Mouse (Mus musculus) embryonic facial prominence, embryonic 15.5 days (tissue): ENCODE data around the gene Esd. TPM values are rescaled to one million over a fixed set of nuclear protein-coding genes. Genes with fewer than 3 reads are reported as not detected.

ENCODE experiments used
- ATAC-seq: fragments of 200-750 bp; cut with Nextera tagmentation; 2 replicates; pipeline ENCODE4 v1.8.0; 2017; ENCODE audit warnings: low read depth, moderate TSS enrichment; ENCODE audit not compliant: insufficient number of reproducible peaks, low FRiP score, low TSS enrichment
- H3K27ac ChIP-seq: fragments of 300-500 bp; sonication (generic); replicated peaks from 2 replicates; pipeline ENCODE4 v1.5.1; 2015; ENCODE audit warnings: mild to moderate bottlenecking, inconsistent platforms
- H3K27me3 ChIP-seq: fragments of 300-500 bp; sonication (generic); 2 replicates; pipeline ENCODE4 v1.6.1; 2015; ENCODE audit warnings: inconsistent platforms
- H3K36me3 ChIP-seq: fragments of 300-500 bp; sonication (generic); 2 replicates; pipeline ENCODE4 v1.6.1; 2015; ENCODE audit warnings: mild to moderate bottlenecking, inconsistent platforms
- H3K4me1 ChIP-seq: fragments of 300-500 bp; sonication (generic); 2 replicates; pipeline ENCODE4 v1.6.1; 2015; ENCODE audit warnings: inconsistent platforms
- H3K4me2 ChIP-seq: fragments of 300-500 bp; sonication (generic); replicated peaks from 2 replicates; pipeline ENCODE4 v1.6.1; 2015; ENCODE audit warnings: mild to moderate bottlenecking, inconsistent platforms
- H3K4me3 ChIP-seq: fragments of 300-500 bp; sonication (generic); replicated peaks from 2 replicates; pipeline ENCODE4 v1.5.1; 2015; ENCODE audit warnings: mild to moderate bottlenecking, inconsistent platforms
- H3K9ac ChIP-seq: fragments of 300-500 bp; sonication (generic); 2 replicates; pipeline ENCODE4 v1.6.1; 2015; ENCODE audit warnings: inconsistent platforms
- H3K9me3 ChIP-seq: fragments of 300-500 bp; sonication (generic); replicated peaks from 2 replicates; pipeline ENCODE4 v1.6.1; 2016; ENCODE audit warnings: inconsistent platforms
- WGBS: fragments of 180-500 bp; shearing (Covaris S2); methylation state at CpG from one replicate; pipeline ENCODE4 v1.1.7; 2015; 5-methylcytosine and 5-hydroxymethylcytosine counted together
- polyA plus RNA-seq: library from polyadenylated mRNA; unstranded; fragments of >200 nt; fragmentation: Nextera tagmentation; extraction: Ambion mirVana; gene quantifications from 2 replicates; pipeline ENCODE4 v1.2.1, GENCODE M21; 2015

Esd gene
- polyA plus RNA-seq, 1 experiment from 2014 or later: 267 TPM

- no peak overlapping the region for H3K4me2 ChIP-seq
Measured at GRCm38 (mm10) chr14:74735471-74735870, 3.4 kb downstream of the Esd start.

GRCm38 (mm10) chr14:74736850-74737249, 4.8 kb downstream of the Esd start:
- Histone ChIP-seq H3K36me3 (peaks cover 54% of the 10 kb centered on the region), H3K9me3 (no peaks in the 10 kb centered on the region)

More at GRCm38 (mm10) chr14:74735471-74735870, 3.4 kb downstream of the Esd start:
- H3K9ac ChIP-seq: no peak overlapping the region
- H3K36me3 ChIP-seq: peaks cover 41% of the 10 kb centered on the region
- no peak overlapping the region for H3K4me3 ChIP-seq
- H3K27me3 ChIP-seq: no peaks in the 10 kb centered on the region
- ATAC-seq: no peak
- H3K4me1 ChIP-seq: peaks cover 6% of the 10 kb centered on the region
- H3K27ac ChIP-seq: no peak overlapping the region
- H3K9me3 ChIP-seq: no peaks in the 10 kb centered on the region
- 72% methylated on average over 6 of the region's 6 CpGs for WGBS

GRCm38 (mm10) chr14:74764191-74764918, 32.3 kb downstream of the Esd start:
- H3K9ac ChIP-seq: no peak overlapping the region
- WGBS: 57% methylated on average over 10 of the region's 10 CpGs
- H3K9me3 ChIP-seq: no peaks in the 10 kb centered on the region
- H3K27ac ChIP-seq: no peak overlapping the region
- H3K4me2 ChIP-seq: no peak overlapping the region
- no peaks in the 10 kb centered on the region for H3K27me3 ChIP-seq
- no peak overlapping the region for H3K4me3 ChIP-seq
- no peaks in the 10 kb centered on the region for H3K4me1 ChIP-seq
- ATAC-seq: no peak
- H3K36me3 ChIP-seq: peaks cover 13% of the 10 kb centered on the region

More at GRCm38 (mm10) chr14:74736850-74737249, 4.8 kb downstream of the Esd start:
- 86% methylated on average over 6 of the region's 6 CpGs for WGBS
- no peak for ATAC-seq
- Histone ChIP-seq H3K4me1 (peaks cover 6% of the 10 kb centered on the region), H3K27ac (no peak overlapping the region), H3K9ac (no peak overlapping the region), H3K4me2 (no peak overlapping the region), H3K27me3 (no peaks in the 10 kb centered on the region), H3K4me3 (no peak overlapping the region)

- H3K36me3 ChIP-seq: peaks cover 34% of the 10 kb centered on the region
- no peak overlapping the region for H3K9ac ChIP-seq
- no peaks in the 10 kb centered on the region for H3K27me3 ChIP-seq
- 63% methylated on average over 1 of the region's 1 CpGs for WGBS
- ATAC-seq: no peak
- no peaks in the 10 kb centered on the region for H3K9me3 ChIP-seq
- no peak overlapping the region for H3K4me2 ChIP-seq
- no peak overlapping the region for H3K4me3 ChIP-seq
- no peak overlapping the region for H3K27ac ChIP-seq
- no peaks in the 10 kb centered on the region for H3K4me1 ChIP-seq
Measured at GRCm38 (mm10) chr14:74767892-74768291, 35.8 kb downstream of the Esd start.

- no peak for ATAC-seq
- Histone ChIP-seq H3K9ac (no peak overlapping the region), H3K4me3 (no peak overlapping the region), H3K9me3 (no peaks in the 10 kb centered on the region), H3K4me2 (no peak overlapping the region), H3K4me1 (no peaks in the 10 kb centered on the region), H3K27ac (no peak overlapping the region), H3K36me3 (peaks cover 35% of the 10 kb centered on the region), H3K27me3 (no peaks in the 10 kb centered on the region)
- WGBS: 65% methylated on average over 10 of the region's 10 CpGs
Measured at GRCm38 (mm10) chr14:74774046-74774619, 42.0 kb downstream of the Esd start.

- no peak for ATAC-seq
- Histone ChIP-seq H3K4me2 (no peak overlapping the region), H3K27ac (no peak overlapping the region), H3K36me3 (peaks cover 26% of the 10 kb centered on the region), H3K9ac (no peak overlapping the region), H3K4me1 (no peaks in the 10 kb centered on the region), H3K27me3 (no peaks in the 10 kb centered on the region), H3K4me3 (no peak overlapping the region), H3K9me3 (no peaks in the 10 kb centered on the region)
- WGBS: 64% methylated on average over 11 of the region's 11 CpGs
Measured at GRCm38 (mm10) chr14:74784243-74784934, 52.3 kb downstream of the Esd start.

GRCm38 (mm10) chr14:74787717-74788116, 55.6 kb downstream of the Esd start:
- H3K4me3 ChIP-seq: no peak overlapping the region
- no peaks in the 10 kb centered on the region for H3K27me3 ChIP-seq
- no peak overlapping the region for H3K4me2 ChIP-seq
- WGBS: 58% methylated on average over 3 of the region's 3 CpGs
- no peak for ATAC-seq
- no peaks in the 10 kb centered on the region for H3K4me1 ChIP-seq
- no peak overlapping the region for H3K27ac ChIP-seq
- no peaks in the 10 kb centered on the region for H3K9me3 ChIP-seq
- H3K9ac ChIP-seq: no peak overlapping the region
- peaks cover 30% of the 10 kb centered on the region for H3K36me3 ChIP-seq

- no peak overlapping the region for H3K4me3 ChIP-seq
- ATAC-seq: no peak
- WGBS: 67% methylated on average over 8 of the region's 8 CpGs
- H3K27me3 ChIP-seq: no peaks in the 10 kb centered on the region
- H3K27ac ChIP-seq: no peak overlapping the region
- H3K9me3 ChIP-seq: no peaks in the 10 kb centered on the region
- no peak overlapping the region for H3K4me2 ChIP-seq
- no peaks in the 10 kb centered on the region for H3K4me1 ChIP-seq
- peaks cover 27% of the 10 kb centered on the region for H3K36me3 ChIP-seq
- H3K9ac ChIP-seq: no peak overlapping the region
Measured at GRCm38 (mm10) chr14:74788766-74789165, 56.7 kb downstream of the Esd start.

- Histone ChIP-seq H3K4me3 (no peak overlapping the region), H3K36me3 (peaks cover 26% of the 10 kb centered on the region), H3K4me1 (no peaks in the 10 kb centered on the region), H3K9ac (no peak overlapping the region), H3K9me3 (no peaks in the 10 kb centered on the region), H3K27me3 (no peaks in the 10 kb centered on the region), H3K27ac (no peak overlapping the region), H3K4me2 (no peak overlapping the region)
- no peak for ATAC-seq
- 86% methylated on average over 5 of the region's 5 CpGs for WGBS
Measured at GRCm38 (mm10) chr14:74790535-74790934, 58.4 kb downstream of the Esd start.

- H3K4me2 ChIP-seq: no peak overlapping the region
- H3K27me3 ChIP-seq: no peaks in the 10 kb centered on the region
- no peak overlapping the region for H3K9ac ChIP-seq
- no peaks in the 10 kb centered on the region for H3K4me1 ChIP-seq
- 67% methylated on average over 6 of the region's 6 CpGs for WGBS
- no peaks in the 10 kb centered on the region for H3K9me3 ChIP-seq
- H3K36me3 ChIP-seq: peaks cover 33% of the 10 kb centered on the region
- H3K4me3 ChIP-seq: no peak overlapping the region
- no peak overlapping the region for H3K27ac ChIP-seq
- ATAC-seq: no peak
Measured at GRCm38 (mm10) chr14:74792793-74793192, 60.7 kb downstream of the Esd start.

GRCm38 (mm10) chr14:74794931-74795330, 62.8 kb downstream of the Esd start:
- Histone ChIP-seq H3K27me3 (no peaks in the 10 kb centered on the region), H3K27ac (no peak overlapping the region), H3K36me3 (peaks cover 37% of the 10 kb centered on the region), H3K9ac (no peak overlapping the region), H3K9me3 (no peaks in the 10 kb centered on the region), H3K4me2 (no peak overlapping the region), H3K4me3 (no peak overlapping the region), H3K4me1 (no peaks in the 10 kb centered on the region)
- 75% methylated on average over 12 of the region's 12 CpGs for WGBS
- ATAC-seq: no peak
